Mouse (Mus musculus) megakaryocyte, embryonic 14.5 days (primary cell): Measurements from ENCODE around the gene Nde1.

Experiments
- FLI1 ChIP-seq: IDR thresholded peaks from 2 replicates; pipeline ENCODE4 v1.6.1; 2012; ENCODE audit warnings: low read length, inconsistent platforms, mixed read lengths
- GATA1 ChIP-seq: IDR thresholded peaks from 3 replicates; pipeline ENCODE4 v1.6.1; 2012; ENCODE audit warnings: mixed read lengths, low read length, inconsistent platforms, borderline replicate concordance

- no peak for TF ChIP-seq GATA1
- TF ChIP-seq FLI1, result no peak
These were observed 11.4 kb upstream of the Nde1 start for GRCm38 (mm10) chr16:14151718-14152117.
